Mouse (Mus musculus) C2C12 (cell line): ENCODE data around the gene Snapc3.

Source experiments
- CTCF ChIP-seq: IDR thresholded peaks from one replicate; pipeline ENCODE4 v1.5.1; 2011; ENCODE audit not compliant: control insufficient read depth, insufficient read depth, insufficient read length
- MYOG ChIP-seq: IDR thresholded peaks from one replicate; pipeline ENCODE4 v1.6.1; 2011; ENCODE audit not compliant: control insufficient read depth, insufficient read length; ENCODE audit errors: extremely low read depth
- USF1 ChIP-seq: IDR thresholded peaks from one replicate; pipeline ENCODE4 v1.6.1; 2011; ENCODE audit warnings: low read depth, mild to moderate bottlenecking, control low read depth, moderate library complexity

DNA sequence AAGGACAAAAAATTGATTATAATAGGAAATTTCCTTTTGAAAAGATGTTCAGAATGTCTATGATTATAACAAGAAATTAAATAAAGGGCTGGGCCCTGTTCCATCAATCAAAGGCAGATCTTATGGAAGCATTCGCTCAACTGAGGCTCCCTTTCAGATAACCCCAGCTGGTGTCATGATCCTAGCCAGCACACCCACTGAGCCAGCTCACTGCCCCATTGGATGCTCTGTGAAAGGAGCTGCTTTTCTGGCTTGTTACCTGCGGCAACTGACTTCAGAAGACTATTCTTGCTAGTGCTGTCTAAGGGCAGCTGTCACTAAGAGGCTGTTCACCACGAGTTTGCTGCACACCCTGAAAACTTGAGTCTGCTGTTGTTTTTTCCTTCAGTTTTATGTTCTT lies 25.6 kb upstream of the Snapc3 start:
- TF ChIP-seq CTCF, result no peak
- TF ChIP-seq USF1, result no peak
- TF ChIP-seq MYOG, result no peak
